Mouse (Mus musculus): Measurements from ENCODE around the gene Klhl3. TPM values are rescaled to one million over a fixed set of nuclear protein-coding genes. Genes with fewer than 3 reads are reported as not detected.

Klhl3 gene
- total and polyA plus RNA-seq, 3 experiments: 2.1 to 4.3 (median 2.7) TPM

DNA sequence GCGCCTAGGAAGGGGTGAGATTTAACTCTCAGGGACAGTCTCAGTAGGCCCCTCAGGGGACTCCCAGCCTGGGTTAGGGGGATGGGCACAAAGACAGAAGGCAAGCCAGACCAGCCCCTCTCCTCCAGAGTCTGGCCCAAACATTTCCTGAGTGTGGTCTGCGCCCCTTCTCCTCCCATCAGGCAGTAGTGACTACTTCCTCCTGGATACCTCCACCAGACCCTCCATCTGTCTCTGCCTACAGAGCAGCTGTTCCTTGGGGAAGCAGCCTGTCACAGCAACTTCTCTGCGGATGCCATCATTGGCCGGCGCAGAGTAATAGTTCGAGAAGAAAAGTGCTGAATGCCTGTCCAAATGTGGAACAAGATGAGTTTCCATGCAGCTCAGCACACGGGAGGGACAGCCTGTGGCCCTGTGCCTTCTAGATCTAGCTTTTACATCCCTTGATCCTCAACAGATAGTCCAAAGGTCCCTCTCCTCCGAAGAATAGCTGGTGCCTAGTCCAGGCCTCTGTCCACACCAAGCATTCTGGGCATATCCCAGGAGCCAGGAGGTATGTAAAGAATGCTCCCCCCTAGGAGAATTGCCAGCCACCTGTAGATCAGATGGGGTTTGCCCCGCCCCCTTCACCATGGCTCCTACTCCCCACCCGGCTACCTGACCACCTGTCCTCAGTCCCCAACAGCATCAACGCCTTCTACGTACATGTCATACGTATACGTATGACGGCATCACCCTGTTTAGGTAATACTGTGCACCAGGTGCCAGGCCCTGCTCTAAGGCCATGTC is 44.8 kb downstream of the Klhl3 start:
- no peak for TF ChIP-seq POLR2A (IDR thresholded peaks at IDR 0.05; ENCODE audit: insufficient read depth, low read depth, low read length)
- no peak for TF ChIP-seq CTCF (IDR thresholded peaks at IDR 0.05)
- no peak for TF ChIP-seq EP300 (IDR thresholded peaks at IDR 0.05; ENCODE audit: insufficient read depth, low read depth, low read length)
- no peak for DNase-seq
- intact Hi-C loops (cut with DNase I): no loop called here
- Histone ChIP-seq H3K79me2 (replicated peaks; ENCODE audit: control insufficient read depth, insufficient read depth, low read length) (no peaks in the 10 kb centered on the region), H3K27me3 (ENCODE audit: control insufficient read depth, insufficient read depth, low read length) (no peaks in the 10 kb centered on the region), H3K4me1 (ENCODE audit: control insufficient read depth, insufficient read depth, low read length) (peaks cover 21% of the 10 kb centered on the region), H3K27ac (peak overlapping the region; percentile 94), H3K4me3 (no peak overlapping the region), H3K36me3 (ENCODE audit: control insufficient read depth, insufficient read depth, low read length) (no peaks in the 10 kb centered on the region), H3K9ac (ENCODE audit: low read depth, low read length) (no peak overlapping the region)
- WGBS: 91% methylated on average over 15 of the region's 15 CpGs

GRCm38 (mm10) chr13:58067540-58068103 is 45.8 kb downstream of the Klhl3 start:
- peak; percentile 76 to 84 for DNase-seq
- Histone ChIP-seq H3K79me2 (replicated peaks; ENCODE audit: control insufficient read depth, insufficient read depth, low read length) (no peaks in the 10 kb centered on the region), H3K9ac (ENCODE audit: low read depth, low read length) (no peak overlapping the region), H3K4me1 (ENCODE audit: control insufficient read depth, insufficient read depth, low read length) (peaks cover 15% of the 10 kb centered on the region), H3K27me3 (ENCODE audit: control insufficient read depth, insufficient read depth, low read length) (no peaks in the 10 kb centered on the region), H3K36me3 (ENCODE audit: control insufficient read depth, insufficient read depth, low read length) (no peaks in the 10 kb centered on the region), H3K27ac (peak overlapping the region; percentile 94), H3K4me3 (peak overlapping the region; percentile 24; the same call in 1 of the 2 replicates)
- WGBS: 28% methylated on average over 17 of the region's 17 CpGs
- intact Hi-C loops (cut with DNase I): loop anchor here (2.0 kb wide), 2 partner anchors 33 to 45 kb away; partner anchors contain the start of gene Klhl3
- TF ChIP-seq EP300 (IDR thresholded peaks at IDR 0.05; ENCODE audit: insufficient read depth, low read depth, low read length) (no peak), POLR2A (IDR thresholded peaks at IDR 0.05; ENCODE audit: insufficient read depth, low read depth, low read length) (peak; percentile 66), CTCF (IDR thresholded peaks at IDR 0.05) (peak; percentile 68)

- TF ChIP-seq EP300 (IDR thresholded peaks at IDR 0.05; ENCODE audit: insufficient read depth, low read depth, low read length) (no peak), POLR2A (IDR thresholded peaks at IDR 0.05; ENCODE audit: insufficient read depth, low read depth, low read length) (peak; percentile 60; the same call in 1 of the 2 replicates), CTCF (IDR thresholded peaks at IDR 0.05) (no peak)
- no peaks in the 10 kb centered on the region for H3K27me3 ChIP-seq (ENCODE audit: control insufficient read depth, insufficient read depth, low read length)
- 24% methylated on average over 14 of the region's 14 CpGs for WGBS
- peak overlapping the region; percentile 94 for H3K27ac ChIP-seq
- intact Hi-C loops (cut with DNase I): loop anchor here (2.0 kb wide), 2 partner anchors 32 to 46 kb away; partner anchors contain the start of gene Klhl3
- H3K4me3 ChIP-seq: peak overlapping the region; percentile 24; the same call in 1 of the 2 replicates
- H3K36me3 ChIP-seq (ENCODE audit: control insufficient read depth, insufficient read depth, low read length): no peaks in the 10 kb centered on the region
- H3K4me1 ChIP-seq (ENCODE audit: control insufficient read depth, insufficient read depth, low read length): peaks cover 15% of the 10 kb centered on the region
- peak overlapping the region; percentile 2; the same call in 1 of the 2 replicates for H3K9ac ChIP-seq (ENCODE audit: low read depth, low read length)
- DNase-seq: peak; percentile 65 to 67
- H3K79me2 ChIP-seq (replicated peaks; ENCODE audit: control insufficient read depth, insufficient read depth, low read length): no peaks in the 10 kb centered on the region
Measured at GRCm38 (mm10) chr13:58066496-58067389, 46.6 kb downstream of the Klhl3 start.

DNA sequence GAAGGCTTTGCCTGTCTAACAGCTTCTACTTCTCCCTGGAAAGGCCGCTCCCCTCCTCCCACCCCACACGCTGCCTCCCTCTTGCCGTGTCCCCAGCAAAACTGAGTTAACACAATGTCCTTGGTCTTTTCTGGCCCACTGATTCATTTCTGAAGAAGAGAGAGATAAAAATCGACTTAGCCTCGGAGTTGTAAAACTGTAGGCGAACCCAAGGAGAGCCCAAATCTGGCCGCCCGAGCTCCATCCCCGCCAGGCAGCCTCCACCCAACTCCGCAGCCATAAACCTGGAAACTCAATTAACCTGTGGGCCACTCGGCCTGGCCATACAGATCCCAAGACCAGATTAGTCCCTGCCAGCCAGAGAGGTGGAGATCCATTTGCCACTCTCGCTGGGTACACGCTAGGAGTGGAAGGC is 47.3 kb downstream of the Klhl3 start:
- no peaks in the 10 kb centered on the region for H3K79me2 ChIP-seq (replicated peaks; ENCODE audit: control insufficient read depth, insufficient read depth, low read length)
- H3K9ac ChIP-seq (ENCODE audit: low read depth, low read length): no peak overlapping the region
- peak in 1 of 2 experiments; percentile 42 for DNase-seq
- no peaks in the 10 kb centered on the region for H3K36me3 ChIP-seq (ENCODE audit: control insufficient read depth, insufficient read depth, low read length)
- peaks cover 15% of the 10 kb centered on the region for H3K4me1 ChIP-seq (ENCODE audit: control insufficient read depth, insufficient read depth, low read length)
- WGBS: 53% methylated on average over 13 of the region's 13 CpGs
- no peak for TF ChIP-seq EP300 (IDR thresholded peaks at IDR 0.05; ENCODE audit: insufficient read depth, low read depth, low read length)
- no peak for TF ChIP-seq POLR2A (IDR thresholded peaks at IDR 0.05; ENCODE audit: insufficient read depth, low read depth, low read length)
- TF ChIP-seq CTCF (IDR thresholded peaks at IDR 0.05): no peak
- peak overlapping the region; percentile 94 for H3K27ac ChIP-seq
- H3K4me3 ChIP-seq: no peak overlapping the region
- intact Hi-C loops (cut with DNase I): loop anchor here (2.0 kb wide), 2 partner anchors 31 to 47 kb away; partner anchors contain the start of gene Klhl3
- no peaks in the 10 kb centered on the region for H3K27me3 ChIP-seq (ENCODE audit: control insufficient read depth, insufficient read depth, low read length)

- Histone ChIP-seq H3K79me2 (replicated peaks; ENCODE audit: control insufficient read depth, insufficient read depth, low read length) (no peaks in the 10 kb centered on the region), H3K4me1 (ENCODE audit: control insufficient read depth, insufficient read depth, low read length) (peaks cover 15% of the 10 kb centered on the region), H3K27ac (no peak overlapping the region), H3K36me3 (ENCODE audit: control insufficient read depth, insufficient read depth, low read length) (no peaks in the 10 kb centered on the region), H3K27me3 (ENCODE audit: control insufficient read depth, insufficient read depth, low read length) (no peaks in the 10 kb centered on the region), H3K4me3 (no peak overlapping the region), H3K9ac (ENCODE audit: low read depth, low read length) (no peak overlapping the region)
- 54% methylated on average over 5 of the region's 5 CpGs for WGBS
- TF ChIP-seq POLR2A (IDR thresholded peaks at IDR 0.05; ENCODE audit: insufficient read depth, low read depth, low read length): no peak
- no peak for TF ChIP-seq EP300 (IDR thresholded peaks at IDR 0.05; ENCODE audit: insufficient read depth, low read depth, low read length)
- no peak for TF ChIP-seq CTCF (IDR thresholded peaks at IDR 0.05)
- DNase-seq: no peak
- intact Hi-C loops (cut with DNase I): no loop called here
Measured at GRCm38 (mm10) chr13:58065316-58065715, 48.1 kb downstream of the Klhl3 start.

Data from heart, adult 2 months (tissue).